Mouse (Mus musculus): Measurements from ENCODE around the gene Parg. TPM values are rescaled to one million over a fixed set of nuclear protein-coding genes. Genes with fewer than 3 reads are reported as not detected.
A peak's percentile ranks its signal among the peaks of the same experiment; 100 is the strongest.

Gene Parg
- polyA plus RNA-seq, 1 experiment from 2014 or later: 15.7 TPM

DNA sequence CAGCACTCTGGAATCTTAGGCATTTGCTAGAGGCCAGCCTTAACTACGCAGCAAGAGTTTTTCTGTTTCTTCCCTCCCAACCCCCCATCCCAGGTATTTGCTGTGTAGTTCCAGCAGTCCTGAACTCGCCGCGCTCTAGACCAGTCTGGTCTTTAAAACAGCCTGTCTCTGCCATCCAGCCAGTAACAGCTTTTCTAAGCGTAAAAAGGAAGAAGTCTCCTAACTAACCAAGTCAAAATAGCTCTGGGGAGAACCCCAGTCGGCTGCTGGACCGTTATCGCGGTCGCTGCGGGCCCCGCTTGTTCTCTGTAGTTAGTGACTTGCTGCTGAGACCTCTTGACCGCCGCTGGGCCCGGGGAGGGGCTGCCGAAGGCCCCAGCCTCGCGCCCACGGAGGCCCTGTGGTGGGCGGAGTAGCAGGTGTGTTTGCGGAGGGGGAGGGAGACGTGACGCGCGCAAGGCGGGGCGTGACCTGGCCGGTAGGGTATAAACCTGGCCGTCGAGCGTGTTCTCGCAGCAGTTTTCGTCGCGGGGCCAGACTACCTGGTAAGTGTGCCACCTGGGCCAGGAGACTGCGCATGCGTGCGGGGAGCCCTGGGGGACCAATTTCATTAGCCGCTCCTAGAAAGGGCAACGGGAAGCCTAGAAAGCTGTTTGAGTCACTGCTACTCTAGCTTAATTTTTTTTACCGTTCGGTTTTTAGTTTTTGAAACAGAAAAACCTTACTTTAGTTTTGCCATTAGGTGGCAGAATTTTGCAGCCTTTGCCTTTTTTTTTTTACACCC is 36.3 kb upstream of the Parg start:
- WGBS: under 1% methylated on average over 42 of the region's 42 CpGs
- H3K36me3 ChIP-seq (ENCODE audit: control insufficient read depth, insufficient read depth): no peaks in the 10 kb centered on the region; the same call in 1 of the 2 replicates
- TF ChIP-seq CTCF (IDR thresholded peaks at IDR 0.05; ENCODE audit: low read depth): 0 out of 2 replicates have a peak, but pooled peaks have one; percentile 3
- no peaks in the 10 kb centered on the region for H3K27me3 ChIP-seq (replicated peaks; ENCODE audit: control insufficient read depth, insufficient read depth, low read length)
- H3K4me3 ChIP-seq (ENCODE audit: low read depth, low read length): peak overlapping the region; percentile 45
- peak; percentile 80 for ATAC-seq
- H3K4me1 ChIP-seq (replicated peaks; ENCODE audit: control insufficient read depth, insufficient read depth, low read length): no peaks in the 10 kb centered on the region
- H3K27ac ChIP-seq (ENCODE audit: low read depth, low read length): peak overlapping the region; percentile 80
- peak overlapping the region; percentile 46 for H3K9ac ChIP-seq (ENCODE audit: low read depth, low read length)
- peak overlapping the region; percentile 86 for H3K4me2 ChIP-seq (replicated peaks; ENCODE audit: low read depth)
- no peaks in the 10 kb centered on the region for H3K9me3 ChIP-seq (ENCODE audit: control insufficient read depth)

DNA sequence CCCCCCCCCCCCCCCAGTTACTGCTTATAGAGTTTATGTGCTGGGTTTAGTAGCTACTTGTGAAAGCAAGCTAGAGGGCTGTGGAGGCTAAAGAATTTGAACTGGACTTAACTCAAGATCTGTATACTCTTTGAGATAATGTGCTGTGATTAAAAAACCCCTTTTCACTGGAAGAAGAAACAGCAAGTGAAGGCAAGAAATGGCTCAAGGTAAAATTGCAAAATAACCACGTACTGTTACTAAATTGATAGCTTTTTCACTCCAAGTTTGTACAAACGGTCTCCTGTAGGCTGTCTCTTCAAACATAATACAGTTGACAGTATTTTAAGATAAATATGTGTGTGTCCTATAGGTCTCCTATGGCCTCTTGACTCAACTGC is 35.7 kb upstream of the Parg start:
- TF ChIP-seq CTCF (IDR thresholded peaks at IDR 0.05; ENCODE audit: low read depth): no peak
- H3K4me3 ChIP-seq (ENCODE audit: low read depth, low read length): peak overlapping the region; percentile 45
- ATAC-seq: no peak
- WGBS: 39% methylated on average over 2 of the region's 2 CpGs
- no peaks in the 10 kb centered on the region for H3K4me1 ChIP-seq (replicated peaks; ENCODE audit: control insufficient read depth, insufficient read depth, low read length)
- H3K4me2 ChIP-seq (replicated peaks; ENCODE audit: low read depth): peak overlapping the region; percentile 86
- H3K36me3 ChIP-seq (ENCODE audit: control insufficient read depth, insufficient read depth): no peaks in the 10 kb centered on the region; the same call in 1 of the 2 replicates
- H3K27me3 ChIP-seq (replicated peaks; ENCODE audit: control insufficient read depth, insufficient read depth, low read length): no peaks in the 10 kb centered on the region
- peak overlapping the region; percentile 80 for H3K27ac ChIP-seq (ENCODE audit: low read depth, low read length)
- H3K9me3 ChIP-seq (ENCODE audit: control insufficient read depth): no peaks in the 10 kb centered on the region
- H3K9ac ChIP-seq (ENCODE audit: low read depth, low read length): peak overlapping the region; percentile 46

DNA sequence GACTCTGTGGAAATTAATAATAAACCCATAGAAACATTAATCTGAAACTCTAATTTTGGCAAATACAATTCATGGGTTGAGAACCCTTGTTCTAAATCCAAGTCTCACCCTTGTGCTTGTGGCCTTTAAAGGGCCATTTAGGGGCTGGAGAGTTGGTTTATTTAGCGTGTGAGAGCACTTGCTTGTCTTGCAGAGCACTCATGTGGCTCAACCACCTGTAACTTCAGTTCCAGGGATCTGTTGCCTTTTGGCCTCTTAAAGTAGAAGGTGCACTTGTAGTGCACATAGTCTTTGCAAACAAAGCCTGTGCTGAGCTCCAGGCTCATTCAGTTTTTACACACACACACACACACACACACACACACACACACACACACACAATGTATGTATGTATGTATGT is 34.9 kb upstream of the Parg start:
- Histone ChIP-seq H3K4me1 (replicated peaks; ENCODE audit: control insufficient read depth, insufficient read depth, low read length) (no peaks in the 10 kb centered on the region), H3K27me3 (replicated peaks; ENCODE audit: control insufficient read depth, insufficient read depth, low read length) (no peaks in the 10 kb centered on the region), H3K27ac (ENCODE audit: low read depth, low read length) (no peak overlapping the region), H3K36me3 (ENCODE audit: control insufficient read depth, insufficient read depth) (peaks cover 2% of the 10 kb centered on the region; the same call in 1 of the 2 replicates), H3K9me3 (ENCODE audit: control insufficient read depth) (no peaks in the 10 kb centered on the region), H3K4me3 (ENCODE audit: low read depth, low read length) (peak overlapping the region; percentile 45), H3K9ac (ENCODE audit: low read depth, low read length) (peak overlapping the region; percentile 46), H3K4me2 (replicated peaks; ENCODE audit: low read depth) (peak overlapping the region; percentile 86)
- 35% methylated on average over 1 of the region's 1 CpGs for WGBS
- ATAC-seq: no peak
- no peak for TF ChIP-seq CTCF (IDR thresholded peaks at IDR 0.05; ENCODE audit: low read depth)

DNA sequence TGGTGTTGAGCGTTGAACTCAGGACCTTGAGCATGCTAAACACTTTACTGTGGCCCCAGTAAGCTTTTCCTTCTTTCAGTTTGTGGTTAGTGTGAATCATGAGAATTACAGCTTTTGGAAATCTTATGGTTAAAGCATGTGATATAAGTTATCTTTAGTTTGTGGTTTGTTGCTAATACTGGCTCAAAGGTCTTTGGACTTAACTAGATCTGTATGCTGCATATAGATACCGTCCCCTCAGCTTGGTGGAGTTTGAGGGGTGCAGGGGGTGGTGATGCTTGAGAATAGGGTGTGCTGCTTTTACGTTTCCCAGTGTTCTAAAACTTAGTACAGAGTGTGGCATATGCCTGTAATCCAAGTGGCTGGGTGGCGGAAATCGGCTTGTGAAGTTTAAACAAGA is 34.4 kb upstream of the Parg start:
- no peak for ATAC-seq
- no peak overlapping the region; the same call in 1 of the 2 replicates for H3K9ac ChIP-seq (ENCODE audit: low read depth, low read length)
- no peaks in the 10 kb centered on the region for H3K9me3 ChIP-seq (ENCODE audit: control insufficient read depth)
- no peak for TF ChIP-seq CTCF (IDR thresholded peaks at IDR 0.05; ENCODE audit: low read depth)
- peak overlapping the region; percentile 42; the same call in 1 of the 2 replicates for H3K27ac ChIP-seq (ENCODE audit: low read depth, low read length)
- 54% methylated on average over 5 of the region's 5 CpGs for WGBS
- H3K36me3 ChIP-seq (ENCODE audit: control insufficient read depth, insufficient read depth): 0 out of 2 replicates have a peak, but pooled peaks cover 7% of the 10 kb centered on the region
- H3K27me3 ChIP-seq (replicated peaks; ENCODE audit: control insufficient read depth, insufficient read depth, low read length): no peaks in the 10 kb centered on the region
- H3K4me1 ChIP-seq (replicated peaks; ENCODE audit: control insufficient read depth, insufficient read depth, low read length): no peaks in the 10 kb centered on the region
- peak overlapping the region; percentile 86 for H3K4me2 ChIP-seq (replicated peaks; ENCODE audit: low read depth)
- H3K4me3 ChIP-seq (ENCODE audit: low read depth, low read length): peak overlapping the region; percentile 45

DNA sequence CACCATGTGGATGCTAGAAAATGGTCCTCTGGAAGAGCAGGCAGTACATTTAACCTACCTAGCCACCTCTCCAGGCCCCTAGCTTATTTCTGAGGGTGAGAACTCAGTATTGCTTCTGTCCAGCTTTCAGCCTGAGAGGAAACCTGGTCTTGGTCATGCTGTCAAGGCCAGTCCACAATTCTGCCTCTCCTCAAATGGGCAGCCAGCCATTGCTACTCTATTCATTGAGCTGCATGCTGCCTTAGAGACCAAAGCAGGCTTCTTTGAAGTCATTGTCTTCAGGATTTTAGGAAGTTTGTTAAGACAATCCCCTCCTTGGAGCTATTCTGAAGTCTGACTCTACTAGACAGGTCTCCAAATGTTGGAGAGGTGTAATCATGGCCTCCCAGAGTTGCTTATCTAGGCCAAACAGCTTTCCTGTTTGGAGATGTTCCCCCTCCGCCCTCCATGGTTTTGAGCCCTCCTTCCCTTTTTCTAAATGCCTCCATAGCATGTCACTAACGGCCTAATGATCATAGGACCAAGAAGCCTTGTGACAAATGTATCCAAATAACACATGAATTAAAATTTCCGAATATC is 33.0 kb upstream of the Parg start:
- TF ChIP-seq CTCF (IDR thresholded peaks at IDR 0.05; ENCODE audit: low read depth): no peak
- no peak overlapping the region for H3K9ac ChIP-seq (ENCODE audit: low read depth, low read length)
- peak overlapping the region; percentile 86 for H3K4me2 ChIP-seq (replicated peaks; ENCODE audit: low read depth)
- peak overlapping the region; percentile 45; the same call in 1 of the 2 replicates for H3K4me3 ChIP-seq (ENCODE audit: low read depth, low read length)
- H3K36me3 ChIP-seq (ENCODE audit: control insufficient read depth, insufficient read depth): peaks cover 20% of the 10 kb centered on the region
- H3K27me3 ChIP-seq (replicated peaks; ENCODE audit: control insufficient read depth, insufficient read depth, low read length): no peaks in the 10 kb centered on the region
- no peaks in the 10 kb centered on the region for H3K4me1 ChIP-seq (replicated peaks; ENCODE audit: control insufficient read depth, insufficient read depth, low read length)
- WGBS: 64% methylated on average over 3 of the region's 3 CpGs
- no peak for ATAC-seq
- H3K9me3 ChIP-seq (ENCODE audit: control insufficient read depth): no peaks in the 10 kb centered on the region
- H3K27ac ChIP-seq (ENCODE audit: low read depth, low read length): no peak overlapping the region

DNA sequence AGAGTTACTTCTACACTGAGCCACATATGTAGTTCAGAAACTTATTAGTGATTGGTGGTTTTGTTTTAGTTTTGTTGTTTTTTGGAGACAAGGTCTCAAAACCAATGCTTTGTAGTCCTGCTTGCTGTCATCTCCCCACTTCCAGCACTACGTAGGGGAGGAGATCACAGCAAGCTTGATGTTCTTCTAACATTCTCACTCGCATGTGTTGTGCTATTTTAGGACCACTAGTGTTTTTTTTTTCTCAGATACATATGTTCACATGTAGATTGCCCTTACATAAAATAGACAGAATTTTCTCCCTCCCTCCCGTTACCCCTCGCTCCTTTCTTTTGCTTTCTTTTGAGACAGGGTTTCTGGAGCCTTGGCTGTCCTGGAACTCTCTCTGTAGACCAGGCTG is 31.6 kb upstream of the Parg start:
- no peak for TF ChIP-seq CTCF (IDR thresholded peaks at IDR 0.05; ENCODE audit: low read depth)
- no peak overlapping the region for H3K27ac ChIP-seq (ENCODE audit: low read depth, low read length)
- WGBS: 88% methylated on average over 4 of the region's 4 CpGs
- no peak for ATAC-seq
- H3K9ac ChIP-seq (ENCODE audit: low read depth, low read length): no peak overlapping the region
- no peak overlapping the region for H3K4me2 ChIP-seq (replicated peaks; ENCODE audit: low read depth)
- no peak overlapping the region for H3K4me3 ChIP-seq (ENCODE audit: low read depth, low read length)
- no peaks in the 10 kb centered on the region for H3K9me3 ChIP-seq (ENCODE audit: control insufficient read depth)
- H3K27me3 ChIP-seq (replicated peaks; ENCODE audit: control insufficient read depth, insufficient read depth, low read length): no peaks in the 10 kb centered on the region
- peaks cover 31% of the 10 kb centered on the region for H3K36me3 ChIP-seq (ENCODE audit: control insufficient read depth, insufficient read depth)
- H3K4me1 ChIP-seq (replicated peaks; ENCODE audit: control insufficient read depth, insufficient read depth, low read length): no peaks in the 10 kb centered on the region

Data from intestine, postnatal 0 days (tissue).